In the genomic region with DNA sequence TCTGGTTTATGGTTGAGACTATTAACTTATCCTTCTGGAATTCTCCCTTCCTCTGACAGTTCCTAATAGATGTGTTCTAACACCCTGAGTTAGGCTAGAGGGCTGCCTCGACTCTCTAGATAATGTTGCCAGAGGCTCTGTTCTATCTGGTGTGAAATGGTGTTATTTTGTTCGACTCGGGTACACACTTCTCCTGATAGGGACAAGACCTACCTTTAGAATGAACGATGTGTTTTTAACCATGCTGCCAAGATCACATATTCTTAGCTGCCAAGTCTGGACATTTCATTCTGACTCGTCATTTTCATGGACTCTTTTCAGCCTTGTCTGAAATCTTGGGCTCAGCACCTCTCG, we compare ENCODE assay signal across 8 mouse cellular contexts. TPM values are rescaled to one million over a fixed set of nuclear protein-coding genes. Genes with fewer than 3 reads are reported as not detected.
DNase-seq lines count a peak whose midpoint lies in the region; ATAC-seq and TF ChIP-seq lines count a peak whose summit lies in the region.
"Not testable (repeated sequence)": the region's sequence is repeated elsewhere in the genome, so short reads cannot be mapped to it uniquely, and the experiment has no call there.

No protein-coding gene starts in this region.

- peaks cover 47% of the 10 kb centered on the region for H3K9me3 ChIP-seq in ES-Bruce4 (replicated peaks; ENCODE audit: control insufficient read depth, insufficient read depth, low read length, poor library complexity, severe bottlenecking)
- peaks cover 21% of the 10 kb centered on the region for H3K9me3 ChIP-seq in hindbrain, embryonic 16.5 days (ENCODE audit: control insufficient read depth, low read length)
- peaks cover 29% of the 10 kb centered on the region for H3K9me3 ChIP-seq in midbrain, embryonic 15.5 days

- TF ChIP-seq EP300 in ES-Bruce4 (IDR thresholded peaks at IDR 0.05; ENCODE audit: insufficient read depth, low read depth, low read length): not testable (repeated sequence)

- H3K4me3 ChIP-seq in ES-Bruce4 (ENCODE audit: low read depth, low read length); hindbrain, embryonic 16.5 days (ENCODE audit: low read length); midbrain, embryonic 15.5 days; testis, adult 2 months (ENCODE audit: control insufficient read depth, low read depth, low read length): not testable (repeated sequence)

- peak overlapping the region; percentile 16 for H3K27ac ChIP-seq in ES-Bruce4 (ENCODE audit: insufficient read depth, low read length)
- not testable (repeated sequence) for H3K27ac ChIP-seq in hindbrain, embryonic 16.5 days (ENCODE audit: low read depth, low read length); midbrain, embryonic 15.5 days
- H3K27ac ChIP-seq in testis, adult 2 months (ENCODE audit: control insufficient read depth, insufficient read depth, low read depth, low read length): peak overlapping the region; percentile 60

- TF ChIP-seq POLR2A in ES-Bruce4 (IDR thresholded peaks at IDR 0.05; ENCODE audit: insufficient read depth, low read length); testis, adult 2 months (IDR thresholded peaks at IDR 0.05; ENCODE audit: control insufficient read depth, low read depth, low read length): not testable (repeated sequence)

- H3K36me3 ChIP-seq in ES-Bruce4 (ENCODE audit: control insufficient read depth, insufficient read depth, low read length, poor library complexity, severe bottlenecking): peaks cover 95% of the 10 kb centered on the region
- peaks cover 26% of the 10 kb centered on the region for H3K36me3 ChIP-seq in hindbrain, embryonic 16.5 days (ENCODE audit: control insufficient read depth, insufficient read depth, low read length)
- H3K36me3 ChIP-seq in midbrain, embryonic 15.5 days (replicated peaks): peaks cover 24% of the 10 kb centered on the region
- H3K36me3 ChIP-seq in testis, adult 2 months (ENCODE audit: control insufficient read depth, insufficient read depth, low read length): not testable (repeated sequence)

- not testable (repeated sequence) for H3K4me2 ChIP-seq in hindbrain, embryonic 16.5 days (ENCODE audit: low read length); midbrain, embryonic 15.5 days

- DNase-seq in brain, adult 2 months (ENCODE audit: low read depth, low spot score): peak; percentile 53
- peak; percentile 1 for DNase-seq in embryo, embryonic 11 days
- DNase-seq in heart, adult 11 months: peak; percentile 96
- peak; percentile 43 for DNase-seq in left cerebral cortex, adult 11 months (ENCODE audit: low spot score)

- not testable (repeated sequence) for TF ChIP-seq CTCF in ES-Bruce4 (IDR thresholded peaks at IDR 0.05; ENCODE audit: low read depth, low read length); testis, adult 2 months (IDR thresholded peaks at IDR 0.05; ENCODE audit: control insufficient read depth, insufficient read depth, insufficient replicate concordance, low read depth, low read length)

- H3K9ac ChIP-seq in ES-Bruce4 (ENCODE audit: low read depth, poor library complexity, severe bottlenecking); hindbrain, embryonic 16.5 days (ENCODE audit: low read depth, low read length); midbrain, embryonic 15.5 days: not testable (repeated sequence)

- not testable (repeated sequence) for H3K4me1 ChIP-seq in ES-Bruce4 (ENCODE audit: control insufficient read depth, insufficient read depth, low read length); hindbrain, embryonic 16.5 days (ENCODE audit: control insufficient read depth, insufficient read depth, low read depth, low read length); midbrain, embryonic 15.5 days; testis, adult 2 months (ENCODE audit: control insufficient read depth, insufficient read depth, low read length)

- WGBS in hindbrain, embryonic 16.5 days: 81% methylated on average over 6 of the region's 6 CpGs
- 82% methylated on average over 6 of the region's 6 CpGs for WGBS in midbrain, embryonic 15.5 days

- H3K27me3 ChIP-seq in ES-Bruce4 (ENCODE audit: control insufficient read depth, insufficient read depth, low read length, poor library complexity, severe bottlenecking); hindbrain, embryonic 16.5 days (replicated peaks; ENCODE audit: control insufficient read depth, insufficient read depth, low read length); midbrain, embryonic 15.5 days (replicated peaks); testis, adult 2 months (ENCODE audit: control insufficient read depth, insufficient read depth, low read length): not testable (repeated sequence)

- peak; percentile 9; the same call in 1 of the 2 replicates for ATAC-seq in hindbrain, embryonic 16.5 days
- ATAC-seq in midbrain, embryonic 15.5 days (replicated peaks): peak; percentile 8; the same call in 1 of the 2 replicates

RNA-seq across cellular contexts. Expression of gene Gm21887, which starts 29.3 kb away (rescaled TPM):
- polyA plus RNA-seq in ES-Bruce4 (2011; ENCODE audit: insufficient read depth, insufficient read length, low read depth, missing spikeins): 1,061 and 1,174 TPM in 2 replicates
- 91.3 and 180 TPM in 2 replicates for polyA plus RNA-seq in hindbrain, embryonic 16.5 days (2015; fragmentation: Nextera tagmentation; extraction: Ambion mirVana)
- polyA plus RNA-seq in midbrain, embryonic 15.5 days (2015; fragmentation: Nextera tagmentation; extraction: Ambion mirVana): 187 and 227 TPM in 2 replicates
- polyA plus RNA-seq in testis, adult 2 months (2012; rRNA removed): 44.3 and 111 TPM in 2 replicates

Comparison
In these comparisons a context has a peak if more than half of its experiments do, and no peak if none do; other contexts are left out.
1. DNase-seq: peak in every context shown above with its lines; median percentile 96 in heart, adult 11 months; 53 in brain, adult 2 months; 43 in left cerebral cortex, adult 11 months; 1 in embryo, embryonic 11 days.